Mouse (Mus musculus) cerebellum, adult 11 months (tissue): ENCODE data around the gene Prss37.

Source experiments
- DNase-seq: peaks from one replicate; pipeline ENCODE4 v3.0.0; 2022

Gene Prss37

GRCm38 (mm10) chr6:40519408-40519807 is at the start of gene Prss37:
Gene Prss37 (minus strand): TSS chr6:40519508.
- no peak for DNase-seq

- no peak for DNase-seq
Observed at GRCm38 (mm10) chr6:40554950-40555349, 35.6 kb upstream of the Prss37 start, which contains the start of gene Olfr461. Gene Olfr461 (minus strand): TSS chr6:40555050.

GRCm38 (mm10) chr6:40544690-40545089 is 25.4 kb upstream of the Prss37 start:
- no peak for DNase-seq

GRCm38 (mm10) chr6:40493229-40493628 is 26.1 kb downstream of the Prss37 start, which contains the start of gene Tas2r108:
Gene Tas2r108 (plus strand): TSS chr6:40493529.
- no peak for DNase-seq

GRCm38 (mm10) chr6:40490933-40491332 is 28.4 kb downstream of the Prss37 start, which contains the start of gene Tas2r137:
Gene Tas2r137 (plus strand): TSS chr6:40491233.
- no peak for DNase-seq

GRCm38 (mm10) chr6:40482318-40482717 is 37.0 kb downstream of the Prss37 start:
- no peak for DNase-seq

GRCm38 (mm10) chr6:40479705-40480104 is 39.6 kb downstream of the Prss37 start:
- no peak for DNase-seq

GRCm38 (mm10) chr6:40476132-40476531 is 43.2 kb downstream of the Prss37 start:
- DNase-seq: no peak

GRCm38 (mm10) chr6:40471720-40472010 is 47.6 kb downstream of the Prss37 start:
- DNase-seq: no peak

GRCm38 (mm10) chr6:40470916-40471719 is 48.2 kb downstream of the Prss37 start, which contains the start of gene Ssbp1:
Gene Ssbp1 (plus strand): TSS chr6:40471352.
- DNase-seq: peak; percentile 87

- no peak for DNase-seq
Observed at GRCm38 (mm10) chr6:40465710-40466109, 53.6 kb downstream of the Prss37 start.
